Mouse (Mus musculus): ENCODE measurements around the gene Gzmc. TPM values are rescaled to one million over a fixed set of nuclear protein-coding genes. Genes with fewer than 3 reads are reported as not detected.
"Not testable (repeated sequence)": the region's sequence is repeated elsewhere in the genome, so short reads cannot be mapped to it uniquely, and the experiment has no call there.

The Gzmc gene
- not detected in 2 replicates for polyA plus RNA-seq (2012)

DNA sequence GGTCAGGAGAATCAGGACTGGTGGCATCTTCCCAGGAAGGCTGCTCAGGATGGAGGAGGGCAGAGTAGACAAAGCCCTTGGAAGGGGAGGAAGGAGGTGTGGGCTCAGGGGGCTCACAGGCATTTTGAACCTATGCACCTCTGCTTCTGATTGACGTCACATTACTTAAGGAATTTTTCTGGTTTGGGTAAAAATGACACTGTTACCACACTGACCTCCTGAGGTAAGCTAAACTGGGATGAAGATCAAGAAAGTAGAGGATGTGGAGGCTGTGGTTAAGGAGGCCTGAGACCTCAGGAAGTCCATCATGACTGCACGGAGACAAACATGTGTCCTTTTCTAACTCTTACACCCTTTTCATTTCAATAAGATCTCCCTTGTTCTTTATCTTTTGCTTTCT is at the start of gene Gzmc:
TSS of gene Gzmc (minus strand) at position 101 of the 400 bp plus-strand sequence.
- Histone ChIP-seq H3K4me3 (replicated peaks) (no peak within 1 kb of the TSS), H3K36me3 (ENCODE audit: control insufficient read depth) (no peaks in the 10 kb centered on the region), H3K27me3 (ENCODE audit: control insufficient read depth) (no peaks in the 10 kb centered on the region), H3K4me1 (ENCODE audit: control insufficient read depth) (no peaks in the 10 kb centered on the region), H3K9me3 (ENCODE audit: control insufficient read depth, low read length) (no peaks in the 10 kb centered on the region)
- TF ChIP-seq TAL1 (IDR thresholded peaks at IDR 0.05; ENCODE audit: low read length) (no peak), GATA1 (IDR thresholded peaks at IDR 0.05; ENCODE audit: low read length) (no peak)

DNA sequence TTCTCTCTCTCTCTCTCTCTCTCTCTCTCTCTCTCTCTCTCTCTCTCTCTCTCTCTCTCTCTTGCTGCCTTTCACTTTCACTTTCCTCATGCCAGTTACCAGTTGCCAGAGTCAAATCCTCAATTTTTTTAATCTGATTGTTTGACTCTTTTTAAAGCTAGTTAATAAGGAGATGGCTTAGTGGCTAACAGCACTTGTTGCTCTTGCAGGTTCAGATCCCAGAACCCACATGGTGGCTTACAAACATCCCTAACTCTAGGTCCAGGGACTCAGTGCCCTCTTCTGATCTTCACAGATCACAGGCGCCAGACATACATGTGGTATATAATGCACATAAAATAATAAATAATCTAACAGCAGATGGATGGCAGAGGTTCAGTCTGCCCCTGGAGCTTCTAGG is 49.4 kb upstream of the Gzmc start:
- Histone ChIP-seq H3K4me1 (ENCODE audit: control insufficient read depth) (no peaks in the 10 kb centered on the region), H3K9me3 (ENCODE audit: control insufficient read depth, low read length) (no peaks in the 10 kb centered on the region), H3K27me3 (ENCODE audit: control insufficient read depth) (no peaks in the 10 kb centered on the region), H3K36me3 (ENCODE audit: control insufficient read depth) (no peaks in the 10 kb centered on the region), H3K4me3 (replicated peaks) (no peak overlapping the region)
- no peak for TF ChIP-seq TAL1 (IDR thresholded peaks at IDR 0.05; ENCODE audit: low read length)
- TF ChIP-seq GATA1 (IDR thresholded peaks at IDR 0.05; ENCODE audit: low read length), result no peak

DNA sequence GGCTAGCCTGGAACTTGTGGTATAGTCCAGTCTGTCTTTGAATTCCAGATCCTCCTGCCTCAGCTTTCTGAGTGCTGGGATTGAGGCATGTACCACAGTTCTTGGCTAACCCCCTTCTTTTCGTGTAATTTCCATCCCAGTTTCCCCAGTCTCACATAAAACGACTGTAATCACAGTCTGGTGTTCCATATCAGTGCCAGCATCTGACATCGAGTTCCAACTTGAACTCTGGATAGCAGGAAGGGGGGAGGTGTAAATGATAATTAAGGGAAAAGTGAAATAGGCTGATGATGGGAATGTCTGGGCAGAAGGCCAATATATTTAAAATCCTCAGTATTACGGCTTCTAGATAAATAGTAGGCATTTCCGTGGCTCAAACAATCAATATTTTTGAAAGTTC is 46.6 kb upstream of the Gzmc start:
- TF ChIP-seq GATA1 (IDR thresholded peaks at IDR 0.05; ENCODE audit: low read length) (no peak), TAL1 (IDR thresholded peaks at IDR 0.05; ENCODE audit: low read length) (no peak)
- no peak overlapping the region for H3K4me3 ChIP-seq (replicated peaks)
- no peaks in the 10 kb centered on the region for H3K27me3 ChIP-seq (ENCODE audit: control insufficient read depth)
- H3K4me1 ChIP-seq (ENCODE audit: control insufficient read depth), result no peaks in the 10 kb centered on the region
- H3K36me3 ChIP-seq (ENCODE audit: control insufficient read depth), result no peaks in the 10 kb centered on the region
- no peaks in the 10 kb centered on the region for H3K9me3 ChIP-seq (ENCODE audit: control insufficient read depth, low read length)

DNA sequence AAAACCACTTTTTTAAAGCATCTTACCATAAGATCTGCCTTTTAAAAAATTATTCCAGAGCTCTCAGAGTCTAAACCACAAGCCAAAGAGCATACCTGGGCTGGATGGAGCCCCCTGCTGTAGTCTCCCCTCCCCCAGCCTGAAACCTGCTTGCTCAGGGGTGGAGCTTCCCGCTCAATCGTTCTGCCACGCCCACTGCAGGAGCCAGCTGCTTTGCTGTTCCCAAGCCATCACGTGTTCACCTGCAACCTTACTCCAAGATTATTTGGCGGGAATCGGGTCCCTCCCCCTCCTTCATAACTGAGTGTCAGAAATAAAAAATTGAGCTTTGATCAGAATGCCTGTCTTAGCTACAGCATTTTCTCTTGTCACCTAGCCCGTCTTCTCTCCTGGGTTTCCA is 44.2 kb upstream of the Gzmc start:
- H3K4me1 ChIP-seq (ENCODE audit: control insufficient read depth); H3K27me3 ChIP-seq (ENCODE audit: control insufficient read depth); H3K9me3 ChIP-seq (ENCODE audit: control insufficient read depth, low read length); H3K4me3 ChIP-seq (replicated peaks); H3K36me3 ChIP-seq (ENCODE audit: control insufficient read depth): not testable (repeated sequence)

DNA sequence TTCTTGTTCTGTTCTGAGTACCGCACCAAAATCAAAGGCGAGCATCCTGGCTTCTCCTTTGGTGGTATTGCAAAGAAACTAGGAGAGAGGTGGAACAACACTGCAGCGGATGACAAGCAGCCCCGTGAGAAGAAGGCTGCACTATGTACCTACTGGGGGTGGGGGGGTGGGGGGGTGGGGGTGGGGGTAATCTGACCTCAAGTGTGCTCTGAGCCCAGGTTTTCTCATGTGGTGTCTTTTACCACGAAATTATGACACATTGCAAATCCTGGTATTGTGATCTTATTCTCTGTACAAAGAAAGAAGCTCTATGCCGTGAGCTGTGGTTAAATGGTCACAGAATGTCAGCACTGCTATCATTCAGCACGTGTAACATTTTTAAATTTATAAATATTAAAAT is 41.6 kb upstream of the Gzmc start:
- not testable (repeated sequence) for H3K9me3 ChIP-seq (ENCODE audit: control insufficient read depth, low read length); H3K4me3 ChIP-seq (replicated peaks); H3K27me3 ChIP-seq (ENCODE audit: control insufficient read depth); H3K4me1 ChIP-seq (ENCODE audit: control insufficient read depth); H3K36me3 ChIP-seq (ENCODE audit: control insufficient read depth)

DNA sequence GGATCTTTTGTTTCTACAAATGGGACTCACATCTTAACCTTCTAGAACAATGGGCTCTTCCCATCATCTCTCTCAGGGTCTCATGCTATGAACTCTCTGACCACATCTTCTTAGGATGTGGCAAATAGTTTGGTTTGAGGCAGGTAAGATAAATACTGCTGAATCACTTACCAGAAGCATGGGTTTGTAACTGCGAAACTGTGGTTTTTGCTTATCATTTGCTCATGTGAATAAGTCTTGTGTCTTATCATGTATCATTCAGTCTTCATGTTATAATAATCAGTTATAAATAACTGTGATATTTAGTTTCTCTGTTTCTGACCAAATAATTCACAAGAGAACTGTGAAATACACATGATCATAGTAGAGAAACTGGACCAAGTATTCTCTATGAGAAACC is 31.7 kb upstream of the Gzmc start:
- H3K4me1 ChIP-seq (ENCODE audit: control insufficient read depth), result no peaks in the 10 kb centered on the region
- H3K9me3 ChIP-seq (ENCODE audit: control insufficient read depth, low read length), result no peaks in the 10 kb centered on the region
- TF ChIP-seq GATA1 (IDR thresholded peaks at IDR 0.05; ENCODE audit: low read length) (no peak), TAL1 (IDR thresholded peaks at IDR 0.05; ENCODE audit: low read length) (no peak)

DNA sequence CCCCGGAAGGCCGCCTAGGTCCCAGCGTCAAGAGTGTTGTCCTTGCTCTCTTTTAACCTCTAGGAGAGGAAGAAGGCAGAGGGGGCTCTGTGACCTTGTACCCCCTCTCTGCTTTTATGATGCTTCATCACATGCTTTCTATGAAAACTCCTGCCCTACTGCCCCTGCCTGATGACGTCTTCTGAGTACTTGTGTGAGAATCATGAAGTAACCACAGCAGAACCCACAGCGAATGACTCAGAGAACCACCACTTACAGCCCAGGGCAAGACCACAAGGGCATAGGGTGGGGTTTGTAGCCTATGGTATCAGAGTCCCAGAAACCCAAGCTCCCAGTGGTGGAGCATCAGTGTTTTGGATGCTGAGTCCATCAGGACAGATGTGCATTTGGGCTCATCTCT is 27.7 kb upstream of the Gzmc start, which contains the start of gene Gzmb:
TSS of gene Gzmb (minus strand) at position 108 of the 400 bp plus-strand sequence.
- TF ChIP-seq GATA1 (IDR thresholded peaks at IDR 0.05; ENCODE audit: low read length) (no peak), TAL1 (IDR thresholded peaks at IDR 0.05; ENCODE audit: low read length) (no peak)
- H3K27me3 ChIP-seq (ENCODE audit: control insufficient read depth), result no peaks in the 10 kb centered on the region
- no peaks in the 10 kb centered on the region for H3K9me3 ChIP-seq (ENCODE audit: control insufficient read depth, low read length)
- no peak within 1 kb of the TSS for H3K4me3 ChIP-seq (replicated peaks)
- no peaks in the 10 kb centered on the region for H3K36me3 ChIP-seq (ENCODE audit: control insufficient read depth)
- H3K4me1 ChIP-seq (ENCODE audit: control insufficient read depth), result no peaks in the 10 kb centered on the region

More for the DNA sequence above, 31.7 kb upstream of the Gzmc start:
- H3K4me3 ChIP-seq (replicated peaks), result no peak overlapping the region
- H3K36me3 ChIP-seq (ENCODE audit: control insufficient read depth), result no peaks in the 10 kb centered on the region
- H3K27me3 ChIP-seq (ENCODE audit: control insufficient read depth), result no peaks in the 10 kb centered on the region

DNA sequence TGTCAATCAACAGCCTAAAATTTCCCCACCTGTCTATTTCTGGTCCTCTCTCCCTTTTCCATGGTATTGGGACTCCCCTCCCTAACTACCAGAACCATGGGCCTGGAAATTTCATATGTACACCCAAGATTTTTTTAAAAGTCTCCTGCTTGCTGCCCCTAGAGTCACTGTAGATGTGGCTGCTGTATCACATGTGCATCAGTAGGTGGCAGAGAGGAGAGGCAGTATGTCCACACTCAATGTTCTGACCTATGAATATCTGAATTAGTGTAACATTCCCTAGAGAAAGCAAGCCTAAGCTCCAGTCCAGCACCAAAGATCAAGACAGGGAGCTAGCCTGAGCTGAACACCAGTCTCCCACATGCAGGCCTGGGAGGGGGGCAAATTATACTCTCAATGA is 6.0 kb upstream of the Gzmc start:
- Histone ChIP-seq H3K27me3 (ENCODE audit: control insufficient read depth) (no peaks in the 10 kb centered on the region), H3K9me3 (ENCODE audit: control insufficient read depth, low read length) (no peaks in the 10 kb centered on the region)
- TF ChIP-seq TAL1 (IDR thresholded peaks at IDR 0.05; ENCODE audit: low read length) (no peak), GATA1 (IDR thresholded peaks at IDR 0.05; ENCODE audit: low read length) (no peak)

DNA sequence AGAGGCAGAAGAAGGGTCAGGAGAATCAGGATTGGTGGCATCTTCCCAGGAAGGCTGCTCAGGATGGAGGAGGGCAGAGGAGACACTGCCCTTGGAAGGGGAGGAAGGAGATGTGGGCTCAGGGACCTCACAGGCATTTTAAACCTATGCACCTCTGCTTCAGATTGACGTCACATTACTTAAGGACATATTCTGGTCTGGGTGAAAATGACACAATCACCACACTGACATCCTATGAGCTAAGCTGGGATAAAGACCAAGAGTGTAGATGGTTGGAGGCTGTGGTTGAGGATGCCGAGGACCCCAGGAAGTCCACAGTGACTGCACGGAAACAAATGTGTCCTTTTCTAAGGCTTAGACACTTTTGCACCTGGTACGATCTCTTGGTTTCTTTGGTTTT is 23.1 kb downstream of the Gzmc start, which contains the start of gene Gzmf:
TSS of gene Gzmf (minus strand) at position 101 of the 400 bp plus-strand sequence.
- Histone ChIP-seq H3K27me3 (ENCODE audit: control insufficient read depth) (no peaks in the 10 kb centered on the region), H3K4me3 (replicated peaks) (no peak within 1 kb of the TSS), H3K36me3 (ENCODE audit: control insufficient read depth) (no peaks in the 10 kb centered on the region), H3K4me1 (ENCODE audit: control insufficient read depth) (no peaks in the 10 kb centered on the region), H3K9me3 (ENCODE audit: control insufficient read depth, low read length) (no peaks in the 10 kb centered on the region)
- TF ChIP-seq TAL1 (IDR thresholded peaks at IDR 0.05; ENCODE audit: low read length) (no peak), GATA1 (IDR thresholded peaks at IDR 0.05; ENCODE audit: low read length) (no peak)

More for the DNA sequence above, 6.0 kb upstream of the Gzmc start:
- Histone ChIP-seq H3K4me1 (ENCODE audit: control insufficient read depth) (no peaks in the 10 kb centered on the region), H3K36me3 (ENCODE audit: control insufficient read depth) (no peaks in the 10 kb centered on the region), H3K4me3 (replicated peaks) (no peak overlapping the region)

DNA sequence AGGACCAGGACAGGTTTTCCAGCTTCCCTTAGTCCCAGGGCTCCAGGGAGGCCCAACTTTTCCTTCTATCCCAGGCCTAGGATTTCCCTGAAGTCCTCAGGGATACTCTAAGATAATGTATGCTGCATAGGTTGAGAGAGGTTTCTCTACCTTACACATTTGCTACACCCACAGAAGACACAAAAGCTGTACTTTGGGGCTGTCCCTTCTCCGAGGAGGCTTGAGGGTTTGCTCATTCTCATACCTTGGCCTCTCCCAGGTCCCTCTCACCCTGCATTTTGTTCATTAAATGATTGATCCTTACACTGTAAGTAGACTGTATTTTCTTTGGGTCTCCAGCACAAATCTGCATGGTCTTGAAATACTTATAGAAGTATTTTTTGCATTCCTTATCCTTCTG is 28.8 kb downstream of the Gzmc start:
- no peak overlapping the region for H3K4me3 ChIP-seq (replicated peaks)
- no peak for TF ChIP-seq TAL1 (IDR thresholded peaks at IDR 0.05; ENCODE audit: low read length)
- no peak for TF ChIP-seq GATA1 (IDR thresholded peaks at IDR 0.05; ENCODE audit: low read length)
- no peaks in the 10 kb centered on the region for H3K9me3 ChIP-seq (ENCODE audit: control insufficient read depth, low read length)
- H3K36me3 ChIP-seq (ENCODE audit: control insufficient read depth), result no peaks in the 10 kb centered on the region
- no peaks in the 10 kb centered on the region for H3K27me3 ChIP-seq (ENCODE audit: control insufficient read depth)
- no peaks in the 10 kb centered on the region for H3K4me1 ChIP-seq (ENCODE audit: control insufficient read depth)

DNA sequence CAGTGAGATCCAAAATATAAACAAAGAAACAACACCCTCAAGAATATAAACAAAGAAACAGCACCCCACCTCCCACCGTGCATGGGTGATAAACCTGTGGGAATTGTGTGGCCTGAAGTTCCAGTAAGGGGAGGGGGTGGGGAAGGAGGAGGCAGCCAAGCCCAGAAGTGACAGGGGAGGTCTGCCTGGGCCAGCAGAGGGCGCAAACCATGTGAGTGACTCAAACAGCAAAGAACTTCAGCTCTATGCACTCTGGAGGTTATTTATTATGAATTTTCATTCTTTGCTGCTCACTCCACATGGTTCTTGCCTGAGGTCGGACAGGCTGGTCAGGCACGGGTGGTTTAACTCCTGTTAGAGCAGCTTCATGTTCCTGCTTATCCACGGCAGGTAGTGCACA is 29.4 kb downstream of the Gzmc start:
- not testable (repeated sequence) for H3K4me3 ChIP-seq (replicated peaks); H3K27me3 ChIP-seq (ENCODE audit: control insufficient read depth); H3K4me1 ChIP-seq (ENCODE audit: control insufficient read depth); H3K36me3 ChIP-seq (ENCODE audit: control insufficient read depth); H3K9me3 ChIP-seq (ENCODE audit: control insufficient read depth, low read length)

Data from erythroblast, embryonic 14.5 days (primary cell).